Mouse (Mus musculus): ENCODE measurements around the gene Cldn6. TPM values are rescaled to one million over a fixed set of nuclear protein-coding genes. Genes with fewer than 3 reads are reported as not detected.

The Cldn6 gene
- 7.0 and 33.4 TPM in 2 replicates for polyA plus RNA-seq (2016; fragmentation: Nextera tagmentation; extraction: Ambion mirVana)

DNA sequence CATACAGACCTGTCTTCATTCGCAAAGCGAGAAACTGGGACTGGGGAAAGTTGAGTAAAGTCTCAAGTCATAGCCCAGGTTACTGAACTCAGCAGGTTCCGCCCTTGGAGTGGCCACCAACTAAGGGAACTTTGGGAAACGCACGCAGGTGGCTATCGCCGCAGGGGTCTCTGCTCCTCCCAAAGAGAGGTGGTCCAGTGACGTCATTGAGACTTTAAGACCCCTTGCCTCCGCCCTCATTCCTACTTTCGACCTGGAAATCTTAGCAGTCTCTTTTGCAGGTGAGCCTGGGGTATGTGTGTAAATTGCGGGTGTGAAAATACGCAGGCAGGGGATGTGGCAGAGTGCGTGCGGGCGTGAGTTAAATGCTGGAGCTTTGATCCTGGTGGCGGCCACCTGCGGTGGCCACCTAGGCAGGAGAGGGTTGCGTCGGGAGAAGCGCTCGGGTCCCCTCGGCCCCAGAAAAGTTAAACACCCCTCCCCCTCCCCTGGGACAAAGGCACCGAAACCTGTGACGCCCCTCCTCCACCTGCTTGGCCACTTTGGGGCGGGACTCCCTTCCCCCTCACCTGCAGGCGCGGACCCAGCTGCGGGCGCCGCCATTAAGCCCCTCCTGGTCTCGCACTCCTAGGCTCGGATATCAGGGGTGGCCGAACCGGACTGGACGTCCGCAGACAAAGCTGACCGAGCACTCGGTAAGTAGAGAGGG is at the start of gene Cldn6:
Cldn6 (plus strand) TSS at position 123 of the 709 bp plus-strand sequence.
- Histone ChIP-seq H3K36me3 (0 out of 2 replicates have a peak, but pooled peaks cover 3% of the 10 kb centered on the region), H3K4me3 (peak within 1 kb of the TSS; percentile 45), H3K4me1 (peaks cover 52% of the 10 kb centered on the region), H3K9me3 (no peaks in the 10 kb centered on the region), H3K27ac (no peak within 1 kb of the TSS), H3K27me3 (ENCODE audit: insufficient read depth, poor library complexity, severe bottlenecking) (peaks cover 71% of the 10 kb centered on the region)
- WGBS: 4% methylated on average over 38 of the region's 38 CpGs
- DNase-seq (ENCODE audit: low spot score): no peak

DNA sequence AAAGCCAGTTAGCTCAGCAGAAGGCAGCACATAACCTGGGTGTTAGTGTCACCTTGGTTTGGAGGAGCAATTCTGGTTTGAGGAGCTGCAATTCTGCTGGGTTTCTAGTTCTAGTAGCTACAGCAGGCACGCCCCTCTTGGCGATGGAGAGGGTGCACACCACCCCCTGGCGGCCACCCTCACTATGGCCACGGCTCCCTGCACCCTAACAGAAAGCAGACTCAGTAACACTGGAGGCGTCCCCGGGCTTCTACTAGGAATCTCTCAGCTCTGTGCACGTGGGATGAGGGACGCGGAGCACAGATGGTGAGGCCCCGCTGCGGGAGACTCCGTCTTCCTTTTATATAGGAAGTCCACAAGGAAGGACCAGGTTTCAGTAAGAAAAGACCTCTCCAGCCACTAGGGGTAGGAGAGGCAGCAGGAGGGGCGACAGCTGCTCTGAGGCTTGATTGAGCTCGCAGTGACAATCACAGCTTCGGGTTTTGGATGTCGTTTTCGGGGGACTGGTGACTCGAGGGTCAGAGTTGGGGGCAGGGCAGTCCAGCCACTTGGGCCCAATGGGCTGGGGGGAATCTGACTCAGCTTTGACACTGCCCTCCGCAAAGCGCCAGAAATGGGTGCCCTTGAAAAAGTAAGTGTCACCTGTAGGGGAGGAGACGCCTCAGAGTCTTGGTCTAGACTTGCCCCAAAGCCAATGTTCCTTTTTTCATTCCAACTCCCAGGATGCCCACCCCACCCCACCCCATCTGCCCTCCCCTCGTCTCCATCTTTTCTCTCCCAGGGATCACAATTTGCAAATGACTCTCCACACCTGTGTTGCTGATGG is 48.6 kb upstream of the Cldn6 start:
- Histone ChIP-seq H3K27ac (no peak overlapping the region), H3K4me1 (peaks cover 7% of the 10 kb centered on the region), H3K36me3 (no peaks in the 10 kb centered on the region), H3K4me3 (peak overlapping the region; percentile 28; the same call in 1 of the 2 replicates), H3K27me3 (ENCODE audit: insufficient read depth, poor library complexity, severe bottlenecking) (peaks cover 18% of the 10 kb centered on the region), H3K9me3 (no peaks in the 10 kb centered on the region)
- DNase-seq (ENCODE audit: low spot score): peak; percentile 87
- WGBS: 18% methylated on average over 22 of the region's 22 CpGs

GRCm38 (mm10) chr17:23631241-23631640 is 47.8 kb upstream of the Cldn6 start:
- peaks cover 24% of the 10 kb centered on the region for H3K27me3 ChIP-seq (ENCODE audit: insufficient read depth, poor library complexity, severe bottlenecking)
- 72% methylated on average over 8 of the region's 8 CpGs for WGBS
- H3K9me3 ChIP-seq: no peaks in the 10 kb centered on the region
- no peak for DNase-seq (ENCODE audit: low spot score)
- H3K4me3 ChIP-seq: no peak overlapping the region
- H3K36me3 ChIP-seq: no peaks in the 10 kb centered on the region
- H3K27ac ChIP-seq: no peak overlapping the region
- peaks cover 7% of the 10 kb centered on the region for H3K4me1 ChIP-seq

DNA sequence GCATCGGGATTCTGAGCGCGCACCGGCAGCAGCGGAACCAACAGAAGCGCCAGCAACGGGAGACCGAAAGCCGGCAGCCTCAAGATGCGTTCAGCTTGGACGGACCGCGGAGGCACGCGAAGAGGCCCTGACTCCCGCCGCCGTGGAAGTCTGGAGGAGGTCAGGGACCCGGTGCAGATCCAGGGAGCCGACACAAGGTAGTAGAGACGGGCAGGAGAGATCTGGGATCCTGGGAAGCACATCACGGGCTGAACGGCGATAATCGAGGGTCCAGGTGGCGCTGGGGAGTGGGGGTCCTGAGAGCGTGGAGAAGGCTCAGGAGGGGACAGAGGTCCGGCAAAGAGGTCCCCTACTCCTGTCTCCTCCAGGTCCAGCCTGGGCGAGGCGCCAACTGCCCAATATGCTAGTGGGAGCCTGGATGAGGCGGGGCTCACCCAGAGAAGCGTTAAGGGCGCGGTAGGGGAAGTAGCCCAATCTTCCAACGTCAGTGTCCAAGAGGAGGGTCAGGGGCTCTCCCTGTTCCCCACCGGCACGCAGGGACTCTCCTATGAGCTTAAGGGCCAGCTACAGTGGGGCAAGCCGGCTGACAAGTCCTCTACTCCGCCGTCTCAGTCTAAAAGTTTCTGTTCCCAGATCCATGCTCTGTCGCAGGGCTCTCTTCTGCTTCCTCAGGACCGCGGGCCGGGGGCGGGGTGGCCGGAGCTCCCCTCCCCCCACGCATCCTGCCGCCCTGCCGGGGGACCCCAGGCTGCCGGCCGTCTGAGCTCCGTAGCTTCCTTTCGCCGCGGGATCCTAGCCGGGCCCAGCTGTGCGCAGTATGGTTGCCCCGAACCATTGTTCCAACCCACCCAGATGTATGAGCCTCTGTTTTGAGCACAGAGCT is 34.2 kb upstream of the Cldn6 start, which contains the start of gene Mmp25:
Mmp25 (minus strand) TSS at position 665 of the 883 bp plus-strand sequence.
- under 1% methylated on average over 58 of the region's 58 CpGs for WGBS
- Histone ChIP-seq H3K4me1 (peaks cover 6% of the 10 kb centered on the region), H3K27ac (peak within 1 kb of the TSS; percentile 37; the same call in 1 of the 2 replicates), H3K36me3 (no peaks in the 10 kb centered on the region), H3K27me3 (ENCODE audit: insufficient read depth, poor library complexity, severe bottlenecking) (peaks cover 36% of the 10 kb centered on the region), H3K4me3 (peak within 1 kb of the TSS; percentile 63), H3K9me3 (no peaks in the 10 kb centered on the region)
- DNase-seq (ENCODE audit: low spot score): no peak

DNA sequence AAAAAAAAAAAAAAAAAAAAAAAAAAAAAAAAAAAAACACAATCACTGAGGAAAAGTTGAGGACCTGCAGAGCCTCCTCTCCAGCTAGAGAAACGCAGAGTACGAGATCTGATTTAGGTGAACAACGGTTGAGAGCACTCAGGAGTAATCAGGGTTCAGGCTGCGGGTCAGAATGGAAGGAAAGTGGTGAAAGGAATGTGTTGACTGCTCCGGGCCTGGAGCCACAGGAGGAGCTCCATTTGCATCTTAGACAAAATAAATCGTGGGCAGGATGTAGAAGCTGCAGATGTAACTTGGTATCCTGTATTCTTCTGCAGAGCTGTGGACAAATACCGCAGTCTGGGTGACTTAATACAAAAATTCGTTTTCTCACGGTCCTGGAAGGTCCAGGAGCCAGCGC is 33.2 kb upstream of the Cldn6 start:
- H3K4me3 ChIP-seq: no peak overlapping the region
- no peaks in the 10 kb centered on the region for H3K9me3 ChIP-seq
- no peaks in the 10 kb centered on the region for H3K36me3 ChIP-seq
- H3K27ac ChIP-seq: no peak overlapping the region
- no peak for DNase-seq (ENCODE audit: low spot score)
- 23% methylated on average over 10 of the region's 10 CpGs for WGBS
- peaks cover 6% of the 10 kb centered on the region for H3K4me1 ChIP-seq
- peaks cover 36% of the 10 kb centered on the region for H3K27me3 ChIP-seq (ENCODE audit: insufficient read depth, poor library complexity, severe bottlenecking)

DNA sequence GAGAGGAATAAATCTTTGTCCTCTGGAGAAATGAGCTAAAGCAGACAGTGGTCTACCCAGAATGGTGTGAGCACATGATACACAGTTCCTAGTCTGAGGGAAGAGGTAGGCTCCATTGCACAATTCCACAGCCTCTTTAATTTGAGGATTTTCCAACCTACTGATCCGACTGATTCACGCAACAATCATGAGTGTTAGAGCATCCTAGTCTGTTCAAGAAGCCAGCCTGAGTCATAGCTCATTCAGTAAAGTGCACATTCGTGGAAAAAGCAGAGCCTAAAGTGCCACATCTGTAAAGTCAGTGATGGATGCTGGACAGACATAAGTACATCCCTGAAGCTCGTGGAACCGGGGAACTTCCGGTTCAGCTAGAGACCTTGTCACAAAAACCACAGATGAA is 27.7 kb upstream of the Cldn6 start:
- no peaks in the 10 kb centered on the region for H3K4me1 ChIP-seq
- no peak overlapping the region for H3K4me3 ChIP-seq
- WGBS: 80% methylated on average over 6 of the region's 6 CpGs
- no peaks in the 10 kb centered on the region for H3K9me3 ChIP-seq
- no peak for DNase-seq (ENCODE audit: low spot score)
- peaks cover 15% of the 10 kb centered on the region; the same call in 1 of the 2 replicates for H3K27me3 ChIP-seq (ENCODE audit: insufficient read depth, poor library complexity, severe bottlenecking)
- H3K36me3 ChIP-seq: no peaks in the 10 kb centered on the region
- no peak overlapping the region for H3K27ac ChIP-seq

DNA sequence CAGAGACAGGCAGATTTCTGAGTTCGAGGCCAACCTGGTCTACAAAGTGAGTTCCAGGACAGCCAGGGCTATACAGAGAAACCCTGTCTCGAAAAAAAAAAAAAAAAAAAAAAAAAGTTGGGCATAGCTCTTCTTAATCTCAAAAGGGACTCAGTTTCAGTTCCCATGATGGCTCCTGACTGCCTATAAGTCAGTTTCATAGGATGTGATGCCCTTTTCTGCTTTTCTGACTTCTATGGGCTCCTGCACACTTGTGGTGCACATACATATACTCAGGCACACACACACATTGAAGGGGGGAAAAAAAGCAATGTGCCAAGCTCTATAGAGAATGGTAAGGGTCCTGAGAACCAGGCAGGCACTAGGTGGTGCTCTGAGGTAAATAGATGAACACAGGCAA is 25.7 kb upstream of the Cldn6 start:
- no peak for DNase-seq (ENCODE audit: low spot score)
- no peak overlapping the region for H3K4me3 ChIP-seq
- no peaks in the 10 kb centered on the region for H3K4me1 ChIP-seq
- 50% methylated on average over 2 of the region's 2 CpGs for WGBS
- H3K27ac ChIP-seq: no peak overlapping the region
- H3K36me3 ChIP-seq: no peaks in the 10 kb centered on the region
- no peaks in the 10 kb centered on the region for H3K9me3 ChIP-seq
- peaks cover 18% of the 10 kb centered on the region for H3K27me3 ChIP-seq (ENCODE audit: insufficient read depth, poor library complexity, severe bottlenecking)

- 58% methylated on average over 6 of the region's 6 CpGs for WGBS
- Histone ChIP-seq H3K4me3 (no peak overlapping the region), H3K4me1 (no peaks in the 10 kb centered on the region), H3K27me3 (ENCODE audit: insufficient read depth, poor library complexity, severe bottlenecking) (peaks cover 21% of the 10 kb centered on the region), H3K36me3 (no peaks in the 10 kb centered on the region), H3K9me3 (no peaks in the 10 kb centered on the region), H3K27ac (no peak overlapping the region)
- DNase-seq (ENCODE audit: low spot score): no peak
Measured at GRCm38 (mm10) chr17:23654001-23654400, 25.0 kb upstream of the Cldn6 start.

DNA sequence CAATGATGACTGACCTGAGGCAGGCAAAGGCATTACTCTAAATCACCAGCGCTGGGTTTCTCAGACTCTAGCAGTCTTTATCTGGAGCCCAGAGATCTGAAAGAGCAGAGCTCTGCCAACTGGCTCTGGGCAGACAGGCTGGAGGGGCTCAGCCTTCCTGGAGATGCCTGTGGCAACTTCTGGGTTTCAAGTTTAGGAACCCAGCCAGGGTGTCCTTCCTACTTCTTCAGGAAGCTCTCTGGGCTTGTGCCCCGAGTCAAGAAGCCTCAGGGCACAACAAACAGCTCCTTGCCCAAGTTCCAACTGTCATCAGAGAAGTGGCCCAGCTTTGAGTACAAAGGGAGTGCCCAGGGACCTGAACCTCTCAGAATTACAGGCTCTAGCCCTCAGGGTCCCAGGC is 24.6 kb upstream of the Cldn6 start:
- Histone ChIP-seq H3K27me3 (ENCODE audit: insufficient read depth, poor library complexity, severe bottlenecking) (peaks cover 25% of the 10 kb centered on the region), H3K9me3 (no peaks in the 10 kb centered on the region), H3K27ac (no peak overlapping the region), H3K4me1 (no peaks in the 10 kb centered on the region), H3K4me3 (no peak overlapping the region), H3K36me3 (no peaks in the 10 kb centered on the region)
- DNase-seq (ENCODE audit: low spot score): no peak
- 64% methylated on average over 2 of the region's 2 CpGs for WGBS

DNA sequence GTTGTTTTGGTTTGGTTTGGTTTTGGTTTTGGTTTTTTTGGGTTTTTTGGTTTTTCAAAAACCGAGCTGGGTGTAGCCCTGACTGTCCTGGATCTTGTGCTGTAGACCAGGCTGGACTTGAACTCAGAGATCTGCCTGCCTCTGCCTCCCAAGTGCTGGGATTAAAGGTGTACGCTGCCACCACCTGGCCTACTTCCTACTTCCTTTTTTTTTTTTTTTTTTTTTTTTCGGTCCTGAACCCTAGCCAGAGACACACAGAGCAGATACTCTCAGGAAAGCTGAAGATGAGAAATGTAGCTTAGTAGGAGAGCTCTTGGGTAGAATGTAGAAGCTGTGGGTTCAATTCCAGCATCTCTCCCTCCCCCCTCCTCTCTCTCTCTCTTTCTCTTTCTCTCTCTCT is 20.6 kb upstream of the Cldn6 start:
- WGBS: 78% methylated on average over 3 of the region's 3 CpGs

DNA sequence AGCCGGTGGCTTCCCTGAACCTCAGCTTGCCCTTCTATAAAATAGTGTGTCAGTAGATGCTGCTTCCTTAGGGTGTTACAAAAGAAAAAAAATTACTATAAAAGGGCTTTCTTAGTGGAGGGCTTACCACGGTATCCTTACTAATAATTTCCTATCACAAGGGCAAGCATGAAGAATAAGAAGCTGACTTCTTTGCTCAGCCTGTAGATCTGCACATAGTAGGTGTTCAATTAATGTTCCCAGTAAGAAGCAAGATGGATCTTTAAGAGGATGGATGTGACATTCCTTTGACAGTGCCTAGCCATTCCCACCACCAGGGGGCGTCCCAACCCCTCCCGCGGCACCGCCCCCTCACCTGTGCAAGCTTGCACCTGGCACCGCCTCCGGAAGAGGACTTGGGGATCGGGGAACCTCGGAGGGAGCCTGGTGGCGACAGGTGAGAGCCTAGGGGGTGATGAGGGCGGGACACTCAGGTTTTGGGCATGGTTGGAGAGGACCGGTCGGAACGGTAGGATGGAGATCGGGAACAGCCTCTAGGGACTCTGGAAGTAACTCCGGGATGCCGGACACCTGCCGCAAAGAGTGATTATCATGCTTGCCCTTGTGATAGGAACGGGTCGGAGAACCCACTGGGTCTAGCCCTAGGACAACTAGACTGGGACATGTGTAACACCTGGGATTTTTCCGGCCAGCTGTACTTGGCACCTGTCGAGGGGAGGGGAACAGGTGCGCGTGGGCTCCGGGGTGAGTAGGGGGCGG is 18.8 kb upstream of the Cldn6 start, which contains the start of gene Bicdl2:
Bicdl2 (plus strand) TSS at position 390 of the 759 bp plus-strand sequence.
- peaks cover 10% of the 10 kb centered on the region; the same call in 1 of the 2 replicates for H3K4me1 ChIP-seq
- no peak for DNase-seq (ENCODE audit: low spot score)
- peaks cover 64% of the 10 kb centered on the region for H3K27me3 ChIP-seq (ENCODE audit: insufficient read depth, poor library complexity, severe bottlenecking)
- H3K27ac ChIP-seq: no peak within 1 kb of the TSS
- 8% methylated on average over 27 of the region's 27 CpGs for WGBS
- H3K36me3 ChIP-seq: no peaks in the 10 kb centered on the region
- no peaks in the 10 kb centered on the region for H3K9me3 ChIP-seq
- H3K4me3 ChIP-seq: peak within 1 kb of the TSS; percentile 33

More for the DNA sequence above, 20.6 kb upstream of the Cldn6 start:
- Histone ChIP-seq H3K36me3 (no peaks in the 10 kb centered on the region), H3K27me3 (ENCODE audit: insufficient read depth, poor library complexity, severe bottlenecking) (peaks cover 65% of the 10 kb centered on the region), H3K4me1 (peaks cover 7% of the 10 kb centered on the region; the same call in 1 of the 2 replicates), H3K9me3 (no peaks in the 10 kb centered on the region), H3K27ac (no peak overlapping the region), H3K4me3 (no peak overlapping the region)
- DNase-seq (ENCODE audit: low spot score): no peak

GRCm38 (mm10) chr17:23660876-23661200 is 18.2 kb upstream of the Cldn6 start:
- no peak overlapping the region for H3K27ac ChIP-seq
- no peaks in the 10 kb centered on the region for H3K9me3 ChIP-seq
- peak overlapping the region; percentile 33 for H3K4me3 ChIP-seq
- WGBS: 5% methylated on average over 14 of the region's 14 CpGs
- DNase-seq (ENCODE audit: low spot score): no peak
- peaks cover 14% of the 10 kb centered on the region for H3K4me1 ChIP-seq
- no peaks in the 10 kb centered on the region for H3K36me3 ChIP-seq
- peaks cover 64% of the 10 kb centered on the region for H3K27me3 ChIP-seq (ENCODE audit: insufficient read depth, poor library complexity, severe bottlenecking)

All from heart, embryonic 10.5 days (tissue).